Mouse (Mus musculus) MEL (cell line): ENCODE results near the gene Gm7694.

Experiments
- CHD2 ChIP-seq: IDR thresholded peaks from 2 replicates; pipeline ENCODE4 v1.6.1; 2011; ENCODE audit warnings: low read length, improper control_type of control experiment
- CTCF ChIP-seq, 3 experiments: IDR thresholded peaks in 2 of 3; conservative IDR thresholded peaks in 1 of 3; 2 replicates each; pipeline ENCODE4 v1.5.1; 2011 to 2012; ENCODE audit warnings: low read length in 3 of 3, low read depth in 2 of 3, mild to moderate bottlenecking in 2 of 3, improper control_type of control experiment in 1 of 3, inconsistent platforms in 1 of 3, mixed read lengths in 1 of 3, moderate library complexity in 1 of 3; ENCODE audit not compliant: control insufficient read depth in 1 of 3, insufficient read depth in 1 of 3, poor library complexity in 1 of 3, severe bottlenecking in 1 of 3
- E2F4 ChIP-seq: IDR thresholded peaks from 2 replicates; pipeline ENCODE4 v1.6.1; 2011; ENCODE audit warnings: low read depth, low read length, improper control_type of control experiment, borderline replicate concordance
- EP300 ChIP-seq, 2 experiments: IDR thresholded peaks; 2 replicates each; pipeline ENCODE4 v1.6.1; 2011; ENCODE audit warnings: improper control_type of control experiment in 2 of 2, low read length in 2 of 2, low read depth in 1 of 2, mild to moderate bottlenecking in 1 of 2
- ETS1 ChIP-seq: IDR thresholded peaks from 2 replicates; pipeline ENCODE4 v1.6.1; 2012; ENCODE audit warnings: low read depth, mild to moderate bottlenecking, inconsistent platforms, low read length, improper control_type of control experiment, moderate library complexity
- MEF2A ChIP-seq: IDR thresholded peaks from 2 replicates; pipeline ENCODE4 v1.6.1; 2014; ENCODE audit warnings: low read depth, mild to moderate bottlenecking, inconsistent platforms, low read length, improper control_type of control experiment; ENCODE audit not compliant: poor library complexity, insufficient replicate concordance, severe bottlenecking; ENCODE audit errors: extremely low read depth
- MXI1 ChIP-seq: IDR thresholded peaks from 2 replicates; pipeline ENCODE4 v1.6.1; 2011; ENCODE audit warnings: mild to moderate bottlenecking, low read depth, low read length, improper control_type of control experiment
- NELFE ChIP-seq: IDR thresholded peaks from 2 replicates; pipeline ENCODE4 v1.6.1; 2011; ENCODE audit warnings: low read depth, low read length, improper control_type of control experiment
- POLR2A ChIP-seq, 2 experiments: IDR thresholded peaks; 2 replicates each; pipeline ENCODE4 v1.6.1; 2011 to 2012; ENCODE audit warnings: low read length in 2 of 2, mild to moderate bottlenecking in 2 of 2, control low read depth in 1 of 2, improper control_type of control experiment in 1 of 2, low read depth in 1 of 2, moderate library complexity in 1 of 2; ENCODE audit not compliant: control insufficient read depth in 1 of 2, insufficient read depth in 1 of 2, poor library complexity in 1 of 2
- TCF12 ChIP-seq: IDR thresholded peaks from 2 replicates; pipeline ENCODE4 v1.6.1; 2014; ENCODE audit warnings: low read depth, mild to moderate bottlenecking, inconsistent platforms, low read length, improper control_type of control experiment, moderate library complexity
- USF2 ChIP-seq, 2 experiments: IDR thresholded peaks; 2 replicates each; pipeline ENCODE4 v1.6.1; 2011 to 2012; ENCODE audit warnings: improper control_type of control experiment in 2 of 2, low read length in 2 of 2, borderline replicate concordance in 1 of 2, inconsistent platforms in 1 of 2, low read depth in 1 of 2, mild to moderate bottlenecking in 1 of 2; ENCODE audit not compliant: insufficient read depth in 1 of 2
- ZC3H11A ChIP-seq: IDR thresholded peaks from 2 replicates; pipeline ENCODE4 v1.6.1; 2012; ENCODE audit warnings: low read depth, mild to moderate bottlenecking, inconsistent platforms, low read length, improper control_type of control experiment
- ZKSCAN1 ChIP-seq: IDR thresholded peaks from 2 replicates; pipeline ENCODE4 v1.6.1; 2012; ENCODE audit warnings: low read depth, mild to moderate bottlenecking, inconsistent platforms, low read length, improper control_type of control experiment, moderate library complexity
- ZNF384 ChIP-seq: IDR thresholded peaks from 2 replicates; pipeline ENCODE4 v1.6.1; 2012; ENCODE audit warnings: low read depth, mild to moderate bottlenecking, inconsistent platforms, low read length, improper control_type of control experiment

- TF ChIP-seq NELFE (no peak), E2F4 (no peak), POLR2A (IDR thresholded peaks at IDR 0.05; ENCODE audit: control insufficient read depth in 1 of 2, insufficient read depth in 1 of 2, low read depth in 1 of 2, low read length in 2 of 2, poor library complexity in 1 of 2) (no peak), MXI1 (no peak), EP300 (IDR thresholded peaks at IDR 0.05; ENCODE audit: low read depth in 1 of 2, low read length in 2 of 2) (no peak), CTCF (IDR thresholded peaks at IDR 0.05 in 2 of 3, conservative IDR thresholded peaks at IDR 0.05 in 1 of 3; ENCODE audit: control insufficient read depth in 1 of 3, insufficient read depth in 1 of 3, low read depth in 2 of 3, low read length in 3 of 3, poor library complexity in 1 of 3, severe bottlenecking in 1 of 3) (no peak), MEF2A (no peak), ETS1 (no peak), USF2 (IDR thresholded peaks at IDR 0.05; ENCODE audit: borderline replicate concordance in 1 of 2, insufficient read depth in 1 of 2, low read depth in 1 of 2, low read length in 2 of 2) (no peak), ZC3H11A (no peak), CHD2 (no peak), ZNF384 (no peak), TCF12 (no peak), ZKSCAN1 (no peak)
Observed at GRCm38 (mm10) chr1:170282415-170283129, 23.6 kb downstream of the Gm7694 start.
